Mouse (Mus musculus): ENCODE data around the gene Cacng6. TPM values are rescaled to one million over a fixed set of nuclear protein-coding genes. Genes with fewer than 3 reads are reported as not detected.

Cacng6 gene
- polyA plus RNA-seq, 1 experiment from 2014 or later: 0.34 TPM

DNA sequence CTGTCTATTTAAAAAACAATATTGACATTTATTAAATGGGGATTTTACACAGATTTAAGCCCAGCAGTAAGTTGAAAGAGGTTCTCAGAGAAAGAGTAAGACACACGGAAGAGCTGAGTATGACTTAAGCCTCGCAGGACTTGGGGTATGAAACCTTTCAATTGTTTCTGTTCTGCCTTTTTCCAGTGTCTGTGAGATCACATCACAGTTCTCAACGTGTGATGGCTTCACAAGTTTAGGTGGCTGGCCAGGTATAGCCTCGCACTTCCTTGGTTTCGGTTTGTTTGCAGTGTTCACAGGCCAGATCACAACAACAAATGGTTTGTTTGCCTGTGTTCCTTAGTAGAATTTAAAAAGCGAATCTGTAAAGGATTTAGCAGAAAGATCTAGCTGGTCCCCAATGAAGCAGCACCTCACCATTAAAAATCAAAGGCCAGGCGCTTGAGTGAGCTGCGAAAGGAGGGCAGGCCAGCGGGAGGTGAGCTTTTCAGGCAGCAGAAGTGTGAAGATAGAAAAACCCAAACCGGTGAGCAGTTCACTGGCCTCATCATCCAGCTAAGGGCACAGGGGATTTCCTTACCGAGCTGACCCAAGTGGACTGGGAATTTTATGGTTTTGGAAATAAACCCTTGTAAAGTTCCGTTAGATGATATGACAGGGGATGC, 29.0 kb downstream of the Cacng6 start:
- ATAC-seq (replicated peaks; ENCODE audit: insufficient number of reproducible peaks, low FRiP score, low TSS enrichment, low read depth) (no peak), DNase-seq (ENCODE audit: low spot score) (no peak)
- Histone ChIP-seq H3K4me3 (ENCODE audit: low read depth, low read length) (no peak overlapping the region), H3K9me3 (replicated peaks; ENCODE audit: control insufficient read depth, low read length) (no peaks in the 10 kb centered on the region), H3K4me1 (ENCODE audit: control insufficient read depth, insufficient read depth, low read length) (no peaks in the 10 kb centered on the region), H3K27me3 (ENCODE audit: control insufficient read depth, insufficient read depth, low read length) (no peaks in the 10 kb centered on the region), H3K4me2 (ENCODE audit: low read depth, low read length) (no peak overlapping the region), H3K9ac (replicated peaks; ENCODE audit: low read length) (no peak overlapping the region), H3K27ac (replicated peaks; ENCODE audit: low read depth, low read length) (no peak overlapping the region), H3K36me3 (replicated peaks; ENCODE audit: control insufficient read depth, insufficient read depth, low read depth, low read length) (no peaks in the 10 kb centered on the region)
- 61% methylated on average over 12 of the region's 12 CpGs for WGBS

DNA sequence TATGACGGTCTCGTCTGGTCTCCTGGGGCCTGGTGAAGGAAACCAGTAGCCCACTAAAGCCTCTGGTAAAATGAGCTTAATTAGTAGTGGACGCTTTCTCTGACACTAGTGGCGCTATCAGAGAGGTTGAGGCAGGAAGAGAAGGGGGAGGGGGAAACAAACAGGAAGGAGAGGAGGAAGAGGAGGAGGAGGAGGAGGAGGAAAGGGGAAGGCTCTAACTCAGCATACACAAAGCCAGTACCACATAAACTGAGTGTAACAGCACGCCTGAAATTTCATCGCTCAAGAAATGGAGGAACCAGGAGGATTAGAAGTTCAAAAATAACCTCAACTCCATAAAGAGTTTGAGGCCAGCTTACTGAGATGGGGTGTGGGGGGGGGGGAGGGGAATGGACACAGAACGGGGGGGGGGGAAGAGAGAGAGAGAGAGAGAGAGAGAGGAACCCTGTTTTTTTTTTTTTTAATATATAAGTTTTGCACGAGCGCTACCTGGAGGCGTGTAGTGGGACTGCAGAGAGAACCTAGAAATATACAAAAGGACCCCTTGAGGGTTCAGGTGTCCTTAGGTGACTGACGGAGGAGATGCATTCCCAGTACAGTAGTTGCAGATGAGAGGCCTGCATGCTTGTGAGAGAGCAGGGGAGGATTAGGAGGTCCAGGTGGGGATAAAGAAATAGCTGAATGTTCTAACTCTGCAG, 29.6 kb downstream of the Cacng6 start:
- no peaks in the 10 kb centered on the region for H3K4me1 ChIP-seq (ENCODE audit: control insufficient read depth, insufficient read depth, low read length)
- no peak overlapping the region for H3K4me2 ChIP-seq (ENCODE audit: low read depth, low read length)
- no peaks in the 10 kb centered on the region for H3K9me3 ChIP-seq (replicated peaks; ENCODE audit: control insufficient read depth, low read length)
- WGBS: 52% methylated on average over 11 of the region's 11 CpGs
- peak; percentile 29 for DNase-seq (ENCODE audit: low spot score)
- no peak overlapping the region for H3K4me3 ChIP-seq (ENCODE audit: low read depth, low read length)
- no peaks in the 10 kb centered on the region for H3K27me3 ChIP-seq (ENCODE audit: control insufficient read depth, insufficient read depth, low read length)
- no peaks in the 10 kb centered on the region for H3K36me3 ChIP-seq (replicated peaks; ENCODE audit: control insufficient read depth, insufficient read depth, low read depth, low read length)
- ATAC-seq (replicated peaks; ENCODE audit: insufficient number of reproducible peaks, low FRiP score, low TSS enrichment, low read depth): no peak
- no peak overlapping the region for H3K9ac ChIP-seq (replicated peaks; ENCODE audit: low read length)
- no peak overlapping the region for H3K27ac ChIP-seq (replicated peaks; ENCODE audit: low read depth, low read length)

DNA sequence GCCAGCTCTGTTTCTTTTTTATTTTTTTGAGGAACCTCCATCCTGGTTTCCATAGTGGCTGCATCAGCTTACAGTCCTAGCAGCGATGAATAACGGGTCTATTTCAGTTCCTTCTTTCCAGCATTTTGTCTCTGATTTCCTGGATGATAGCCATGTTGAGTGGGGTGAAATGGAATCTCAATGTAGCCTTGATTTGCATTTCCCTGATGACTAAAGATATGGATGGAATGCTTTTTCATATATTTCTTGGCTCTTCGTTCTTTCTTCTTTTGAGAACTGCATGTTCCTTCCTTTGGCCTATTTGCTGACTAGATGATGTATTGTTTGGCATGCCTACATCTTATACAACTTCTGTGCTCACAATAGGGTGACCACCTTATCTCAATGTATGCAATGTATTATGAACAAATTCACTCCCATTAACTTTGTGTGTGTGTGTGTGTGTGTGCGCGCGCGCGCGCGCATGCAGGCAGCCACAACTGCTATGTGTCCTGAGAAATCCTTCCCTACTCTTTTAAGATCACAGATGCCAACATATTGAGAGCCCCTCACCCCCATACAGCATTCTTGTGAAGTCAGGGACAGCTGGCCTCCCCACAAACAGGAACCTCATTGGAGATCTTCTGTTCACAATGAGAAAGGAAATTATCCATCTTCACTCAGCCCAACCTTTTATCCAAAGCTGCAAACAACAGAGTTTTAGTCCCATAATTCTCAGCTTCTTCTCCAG, 33.3 kb downstream of the Cacng6 start:
- DNase-seq (ENCODE audit: low spot score): no peak
- ATAC-seq (replicated peaks; ENCODE audit: insufficient number of reproducible peaks, low FRiP score, low TSS enrichment, low read depth): no peak
- 93% methylated on average over 10 of the region's 10 CpGs for WGBS
- Histone ChIP-seq H3K36me3 (replicated peaks; ENCODE audit: control insufficient read depth, insufficient read depth, low read depth, low read length) (no peaks in the 10 kb centered on the region), H3K9me3 (replicated peaks; ENCODE audit: control insufficient read depth, low read length) (no peaks in the 10 kb centered on the region), H3K9ac (replicated peaks; ENCODE audit: low read length) (no peak overlapping the region), H3K4me1 (ENCODE audit: control insufficient read depth, insufficient read depth, low read length) (no peaks in the 10 kb centered on the region), H3K27ac (replicated peaks; ENCODE audit: low read depth, low read length) (no peak overlapping the region), H3K27me3 (ENCODE audit: control insufficient read depth, insufficient read depth, low read length) (no peaks in the 10 kb centered on the region), H3K4me3 (ENCODE audit: low read depth, low read length) (no peak overlapping the region), H3K4me2 (ENCODE audit: low read depth, low read length) (no peak overlapping the region)

GRCm38 (mm10) chr7:3457841-3458217, 33.8 kb downstream of the Cacng6 start:
- WGBS: 76% methylated on average over 9 of the region's 9 CpGs
- Histone ChIP-seq H3K9me3 (replicated peaks; ENCODE audit: control insufficient read depth, low read length) (no peaks in the 10 kb centered on the region), H3K9ac (replicated peaks; ENCODE audit: low read length) (no peak overlapping the region), H3K27ac (replicated peaks; ENCODE audit: low read depth, low read length) (no peak overlapping the region), H3K4me3 (ENCODE audit: low read depth, low read length) (no peak overlapping the region), H3K4me2 (ENCODE audit: low read depth, low read length) (no peak overlapping the region), H3K36me3 (replicated peaks; ENCODE audit: control insufficient read depth, insufficient read depth, low read depth, low read length) (no peaks in the 10 kb centered on the region), H3K27me3 (ENCODE audit: control insufficient read depth, insufficient read depth, low read length) (no peaks in the 10 kb centered on the region), H3K4me1 (ENCODE audit: control insufficient read depth, insufficient read depth, low read length) (no peaks in the 10 kb centered on the region)
- DNase-seq (ENCODE audit: low spot score): no peak
- no peak for ATAC-seq (replicated peaks; ENCODE audit: insufficient number of reproducible peaks, low FRiP score, low TSS enrichment, low read depth)

DNA sequence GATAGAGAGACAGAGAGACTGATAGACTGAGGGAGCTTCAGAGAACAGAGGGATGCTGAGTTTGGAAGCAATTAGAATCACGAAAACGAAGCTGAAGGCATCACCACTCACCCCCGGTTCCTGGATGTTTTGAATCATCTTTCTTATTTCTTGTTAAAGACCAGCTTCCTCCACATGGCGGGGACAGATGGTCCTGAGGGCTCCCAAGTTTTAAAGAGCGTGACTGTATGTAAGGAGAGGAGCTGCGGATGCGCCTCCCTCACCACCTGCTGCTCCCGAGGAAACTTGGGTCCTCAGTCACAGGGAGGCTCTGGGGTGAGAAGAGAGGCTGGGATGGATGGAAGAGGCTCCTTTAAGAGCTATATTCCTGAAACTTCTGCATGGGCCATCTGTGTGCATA, 36.3 kb downstream of the Cacng6 start:
- ATAC-seq (replicated peaks; ENCODE audit: insufficient number of reproducible peaks, low FRiP score, low TSS enrichment, low read depth): no peak
- Histone ChIP-seq H3K4me2 (ENCODE audit: low read depth, low read length) (no peak overlapping the region), H3K9me3 (replicated peaks; ENCODE audit: control insufficient read depth, low read length) (no peaks in the 10 kb centered on the region), H3K27me3 (ENCODE audit: control insufficient read depth, insufficient read depth, low read length) (no peaks in the 10 kb centered on the region), H3K36me3 (replicated peaks; ENCODE audit: control insufficient read depth, insufficient read depth, low read depth, low read length) (no peaks in the 10 kb centered on the region), H3K4me1 (ENCODE audit: control insufficient read depth, insufficient read depth, low read length) (no peaks in the 10 kb centered on the region), H3K27ac (replicated peaks; ENCODE audit: low read depth, low read length) (no peak overlapping the region), H3K9ac (replicated peaks; ENCODE audit: low read length) (no peak overlapping the region), H3K4me3 (ENCODE audit: low read depth, low read length) (no peak overlapping the region)
- WGBS: 85% methylated on average over 8 of the region's 8 CpGs
- no peak for DNase-seq (ENCODE audit: low spot score)

GRCm38 (mm10) chr7:3463306-3463705, 39.3 kb downstream of the Cacng6 start:
- H3K27me3 ChIP-seq (ENCODE audit: control insufficient read depth, insufficient read depth, low read length): no peaks in the 10 kb centered on the region
- ATAC-seq (replicated peaks; ENCODE audit: insufficient number of reproducible peaks, low FRiP score, low TSS enrichment, low read depth): no peak
- 81% methylated on average over 4 of the region's 4 CpGs for WGBS

DNA sequence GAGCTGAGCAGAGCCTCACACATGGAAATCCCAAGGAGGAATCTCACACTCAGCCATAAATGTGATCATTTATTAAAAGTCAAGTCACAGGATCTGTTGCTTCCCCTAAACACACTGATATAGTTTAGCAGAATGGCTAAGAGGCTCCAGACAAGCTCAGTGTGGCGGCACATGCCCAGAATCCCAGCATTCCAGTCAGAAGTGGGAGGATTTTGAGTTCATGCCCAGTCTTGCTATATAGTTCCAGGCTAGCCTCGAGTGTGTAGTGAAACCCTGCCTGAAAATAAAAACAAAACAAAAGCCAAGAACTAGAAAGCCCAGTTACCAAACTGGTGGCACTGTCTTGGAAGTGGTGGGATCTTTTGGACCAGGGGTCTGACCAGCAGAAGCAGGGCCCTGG, 44.6 kb downstream of the Cacng6 start:
- Histone ChIP-seq H3K9me3 (replicated peaks; ENCODE audit: control insufficient read depth, low read length) (no peaks in the 10 kb centered on the region), H3K27ac (replicated peaks; ENCODE audit: low read depth, low read length) (no peak overlapping the region), H3K4me3 (ENCODE audit: low read depth, low read length) (no peak overlapping the region), H3K4me1 (ENCODE audit: control insufficient read depth, insufficient read depth, low read length) (no peaks in the 10 kb centered on the region), H3K36me3 (replicated peaks; ENCODE audit: control insufficient read depth, insufficient read depth, low read depth, low read length) (no peaks in the 10 kb centered on the region), H3K9ac (replicated peaks; ENCODE audit: low read length) (no peak overlapping the region), H3K4me2 (ENCODE audit: low read depth, low read length) (no peak overlapping the region), H3K27me3 (ENCODE audit: control insufficient read depth, insufficient read depth, low read length) (no peaks in the 10 kb centered on the region)
- no peak for ATAC-seq (replicated peaks; ENCODE audit: insufficient number of reproducible peaks, low FRiP score, low TSS enrichment, low read depth)
- no peak for DNase-seq (ENCODE audit: low spot score)
- 70% methylated on average over 2 of the region's 2 CpGs for WGBS

More at GRCm38 (mm10) chr7:3463306-3463705, 39.3 kb downstream of the Cacng6 start:
- Histone ChIP-seq H3K4me2 (ENCODE audit: low read depth, low read length) (no peak overlapping the region), H3K36me3 (replicated peaks; ENCODE audit: control insufficient read depth, insufficient read depth, low read depth, low read length) (no peaks in the 10 kb centered on the region), H3K27ac (replicated peaks; ENCODE audit: low read depth, low read length) (no peak overlapping the region), H3K4me1 (ENCODE audit: control insufficient read depth, insufficient read depth, low read length) (no peaks in the 10 kb centered on the region), H3K4me3 (ENCODE audit: low read depth, low read length) (no peak overlapping the region), H3K9ac (replicated peaks; ENCODE audit: low read length) (no peak overlapping the region), H3K9me3 (replicated peaks; ENCODE audit: control insufficient read depth, low read length) (no peaks in the 10 kb centered on the region)
- DNase-seq (ENCODE audit: low spot score): no peak

GRCm38 (mm10) chr7:3472774-3473173, 48.8 kb downstream of the Cacng6 start:
- Histone ChIP-seq H3K4me2 (ENCODE audit: low read depth, low read length) (no peak overlapping the region), H3K4me3 (ENCODE audit: low read depth, low read length) (no peak overlapping the region), H3K9me3 (replicated peaks; ENCODE audit: control insufficient read depth, low read length) (no peaks in the 10 kb centered on the region), H3K36me3 (replicated peaks; ENCODE audit: control insufficient read depth, insufficient read depth, low read depth, low read length) (no peaks in the 10 kb centered on the region), H3K27me3 (ENCODE audit: control insufficient read depth, insufficient read depth, low read length) (no peaks in the 10 kb centered on the region), H3K27ac (replicated peaks; ENCODE audit: low read depth, low read length) (no peak overlapping the region), H3K4me1 (ENCODE audit: control insufficient read depth, insufficient read depth, low read length) (no peaks in the 10 kb centered on the region), H3K9ac (replicated peaks; ENCODE audit: low read length) (no peak overlapping the region)
- no peak for DNase-seq (ENCODE audit: low spot score)
- ATAC-seq (replicated peaks; ENCODE audit: insufficient number of reproducible peaks, low FRiP score, low TSS enrichment, low read depth): no peak
- 76% methylated on average over 3 of the region's 3 CpGs for WGBS
